Mouse (Mus musculus): ENCODE results near the gene Prr11.

DNA sequence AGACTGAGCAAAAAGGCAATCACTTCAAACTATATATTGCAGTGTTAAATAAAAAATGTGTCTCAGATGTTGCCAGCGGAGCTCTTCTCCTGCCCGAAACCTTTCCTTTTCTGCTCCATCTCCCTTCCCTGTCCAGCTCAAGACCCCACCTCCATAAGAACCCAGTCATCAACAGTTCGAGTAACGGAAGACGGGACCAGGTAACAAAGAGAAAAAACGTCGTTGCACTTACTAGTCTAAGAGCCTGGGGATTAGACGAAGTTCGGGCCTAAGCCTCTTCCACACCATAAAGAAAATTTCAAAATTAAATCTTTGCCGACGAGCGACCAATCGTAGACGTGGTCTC is at the start of gene Prr11:
- TF ChIP-seq MAFK (IDR thresholded peaks at IDR 0.05; ENCODE audit: insufficient read depth, low read depth, low read length), result no peak
- TF ChIP-seq ZNF384 (IDR thresholded peaks at IDR 0.05; ENCODE audit: low read depth, low read length), result no peak
- TF ChIP-seq ZC3H11A (IDR thresholded peaks at IDR 0.05; ENCODE audit: borderline replicate concordance, low read depth, low read length), result no peak
